Mouse (Mus musculus) embryonic fibroblast, embryonic 13.5 days (primary cell): ENCODE measurements around the gene Mpp1. TPM values are rescaled to one million over a fixed set of nuclear protein-coding genes. Genes with fewer than 3 reads are reported as not detected.
"Not testable (repeated sequence)": the region's sequence is repeated elsewhere in the genome, so short reads cannot be mapped to it uniquely, and the experiment has no call there.

Experiments used
- H3K27ac ChIP-seq: 2 replicates; pipeline ENCODE4 v1.5.1; 2012; ENCODE audit warnings: low read length, control low read depth, inconsistent platforms; ENCODE audit not compliant: insufficient read depth
- H3K4me1 ChIP-seq: 2 replicates; pipeline ENCODE4 v1.6.1; 2011; ENCODE audit warnings: low read length; ENCODE audit not compliant: control insufficient read depth, insufficient read depth
- H3K4me3 ChIP-seq: 2 replicates; pipeline ENCODE4 v1.5.1; 2011; ENCODE audit warnings: mild to moderate bottlenecking, control low read depth, low read length; ENCODE audit not compliant: insufficient read depth
- CTCF ChIP-seq: IDR thresholded peaks from 2 replicates; pipeline ENCODE4 v1.5.1; 2011; ENCODE audit warnings: mild to moderate bottlenecking, control low read depth, low read length, moderate library complexity, borderline replicate concordance; ENCODE audit not compliant: insufficient read depth
- POLR2A ChIP-seq: IDR thresholded peaks from 2 replicates; pipeline ENCODE4 v1.6.1; 2011; ENCODE audit warnings: low read depth, mild to moderate bottlenecking, control low read depth, low read length, moderate library complexity
- polyA plus RNA-seq: library from polyadenylated mRNA; stranded (reverse); fragments of >200 nt; gene quantifications from 2 replicates; pipeline ENCODE4 v1.2.4, GENCODE M21; 2011; ENCODE audit warnings: low read depth; ENCODE audit not compliant: missing spikeins, insufficient read length

Mpp1 gene
- 90.8 and 109 TPM in 2 replicates for polyA plus RNA-seq

DNA sequence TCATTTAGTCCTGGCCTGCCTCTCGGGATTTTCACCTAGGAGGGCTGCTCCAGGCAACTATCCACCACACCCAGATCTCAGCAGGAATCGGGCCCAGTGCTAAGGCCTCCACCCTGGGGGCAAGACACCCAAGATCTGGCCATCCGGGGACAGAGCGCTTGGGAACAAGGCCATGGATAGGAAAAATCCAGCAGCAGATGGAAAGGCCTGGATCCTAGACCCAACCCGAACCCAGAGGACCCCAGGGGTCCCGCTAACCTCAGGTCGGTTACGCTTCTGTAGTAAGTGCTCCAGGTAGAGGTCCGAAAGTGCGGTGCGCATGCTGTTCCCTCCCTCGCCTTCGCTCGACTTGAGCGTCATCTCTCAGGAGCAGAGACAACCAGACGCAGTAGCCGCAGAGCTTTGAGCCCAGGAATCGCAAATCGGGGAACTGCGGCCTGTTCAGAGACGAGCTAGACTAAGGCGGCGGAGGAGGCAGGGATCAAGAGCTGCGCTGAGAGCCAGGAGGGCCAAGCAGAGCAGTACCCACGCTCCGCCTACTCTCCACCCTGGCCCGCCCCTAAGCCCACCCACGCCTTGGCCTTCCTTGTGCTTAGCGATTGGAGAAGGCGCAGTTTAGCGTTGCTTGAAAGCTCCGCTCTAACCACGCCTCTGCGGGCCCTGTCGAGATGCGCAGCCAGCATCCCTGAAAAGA, at the start of gene Mpp1:
TSS of gene Mpp1 (minus strand) at position 550 of the 694 bp plus-strand sequence.
- H3K27ac ChIP-seq, result peak within 1 kb of the TSS; percentile 71
- H3K4me3 ChIP-seq, result peak within 1 kb of the TSS; percentile 90
- no peak for TF ChIP-seq CTCF
- TF ChIP-seq POLR2A, result peak; percentile 93
- no peaks in the 10 kb centered on the region; the same call in 1 of the 2 replicates for H3K4me1 ChIP-seq

DNA sequence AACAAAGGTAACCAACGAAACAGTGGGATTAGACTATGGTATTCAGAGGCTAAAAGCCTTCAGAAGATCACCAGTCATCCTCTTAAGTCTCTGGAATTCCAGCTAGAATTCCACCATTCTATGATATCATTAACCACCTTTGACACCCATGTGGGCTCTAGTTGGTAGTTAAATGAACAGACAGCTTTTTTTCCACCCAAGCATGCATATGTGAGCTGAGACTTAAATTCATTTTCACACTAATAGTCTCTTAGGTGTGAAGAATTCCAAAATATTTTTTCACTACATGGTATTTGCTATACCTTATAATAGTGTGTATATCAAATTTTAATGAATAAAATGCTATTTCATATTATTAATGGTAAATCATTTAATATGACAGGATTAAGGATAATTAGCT, 32.9 kb upstream of the Mpp1 start, which contains the start of gene Smim9:
TSS of gene Smim9 (minus strand) at position 101 of the 400 bp plus-strand sequence.
- no peak within 1 kb of the TSS for H3K4me3 ChIP-seq
- TF ChIP-seq POLR2A (no peak), CTCF (no peak)
- no peaks in the 10 kb centered on the region for H3K4me1 ChIP-seq
- no peak within 1 kb of the TSS for H3K27ac ChIP-seq

DNA sequence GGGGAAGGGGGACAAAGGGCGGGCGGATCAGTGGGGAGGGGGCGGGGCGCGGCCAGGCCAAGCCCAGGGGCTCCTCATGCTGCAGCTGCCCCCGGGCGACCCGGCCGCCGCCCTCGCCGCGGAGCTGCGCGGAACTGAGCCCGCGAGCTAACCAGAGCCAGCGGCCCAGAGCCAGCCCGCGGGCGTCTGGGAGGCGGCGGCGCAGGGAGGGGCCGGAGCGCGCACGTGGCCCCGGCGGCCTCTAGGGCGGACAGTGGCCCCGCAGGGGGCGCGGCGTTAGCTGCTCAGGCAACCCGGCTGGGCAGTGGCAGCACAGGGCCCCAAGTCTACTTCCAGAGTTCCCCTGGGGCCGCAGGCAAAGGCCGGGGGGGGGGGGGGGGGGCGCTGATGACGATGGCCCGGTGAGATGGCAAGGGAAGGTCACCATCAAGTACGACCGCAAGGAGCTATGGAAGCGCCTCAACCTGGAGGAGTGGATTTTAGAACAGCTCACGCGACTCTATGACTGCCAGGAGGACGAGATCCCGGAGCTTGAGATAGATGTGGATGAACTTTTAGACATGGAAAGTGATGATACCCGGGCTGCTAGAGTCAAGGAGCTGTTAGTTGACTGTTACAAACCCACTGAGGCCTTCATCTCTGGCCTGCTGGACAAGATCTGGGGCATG, 24.9 kb upstream of the Mpp1 start:
- no peak overlapping the region for H3K27ac ChIP-seq

DNA sequence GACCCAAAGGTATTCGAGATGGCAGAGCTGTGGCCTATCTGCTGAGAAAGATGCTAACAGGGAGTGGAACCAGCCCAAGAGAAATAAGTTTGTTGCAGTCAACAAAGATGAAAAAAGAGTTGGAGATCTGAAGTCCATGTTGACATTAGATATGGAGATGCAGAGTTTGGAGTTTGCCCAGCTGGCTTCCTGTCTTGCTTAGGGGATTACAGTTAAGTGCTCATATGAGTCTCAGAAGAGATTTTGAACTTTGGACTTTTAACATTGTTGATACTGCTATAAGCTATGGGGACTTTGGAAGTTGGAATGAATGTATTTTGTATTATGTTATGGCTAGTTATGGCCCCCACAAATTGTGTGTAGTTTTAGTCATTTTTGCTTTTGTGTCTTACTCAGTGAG, 21.4 kb upstream of the Mpp1 start:
- Histone ChIP-seq H3K4me1 (no peaks in the 10 kb centered on the region), H3K27ac (no peak overlapping the region), H3K4me3 (no peak overlapping the region)
- TF ChIP-seq CTCF (no peak), POLR2A (no peak)

More for the DNA sequence above, 24.9 kb upstream of the Mpp1 start:
- H3K4me1 ChIP-seq, result no peaks in the 10 kb centered on the region
- TF ChIP-seq POLR2A, result no peak
- no peak for TF ChIP-seq CTCF
- H3K4me3 ChIP-seq, result no peak overlapping the region

DNA sequence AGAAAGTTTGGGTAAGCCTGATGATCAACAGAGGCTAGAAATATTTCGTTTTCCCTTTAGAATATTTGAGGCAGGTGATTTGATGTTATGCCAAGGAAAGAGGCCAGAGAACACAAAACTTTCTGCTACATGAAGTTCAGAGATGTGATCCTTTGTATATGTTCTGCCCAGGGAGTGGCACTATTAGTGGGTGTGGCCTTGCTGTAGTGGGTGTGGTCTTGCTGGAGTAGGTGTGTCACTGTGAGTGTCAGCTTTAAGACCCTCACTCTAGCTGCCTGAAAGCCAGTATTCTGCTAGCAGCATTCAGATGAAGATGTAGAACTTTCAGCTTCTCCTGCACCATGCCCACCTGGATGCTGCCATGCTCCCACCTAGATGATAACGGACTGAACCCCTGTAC, 19.5 kb upstream of the Mpp1 start:
- H3K4me1 ChIP-seq, result no peaks in the 10 kb centered on the region
- TF ChIP-seq CTCF, result no peak
- TF ChIP-seq POLR2A, result no peak
- H3K27ac ChIP-seq, result no peak overlapping the region

DNA sequence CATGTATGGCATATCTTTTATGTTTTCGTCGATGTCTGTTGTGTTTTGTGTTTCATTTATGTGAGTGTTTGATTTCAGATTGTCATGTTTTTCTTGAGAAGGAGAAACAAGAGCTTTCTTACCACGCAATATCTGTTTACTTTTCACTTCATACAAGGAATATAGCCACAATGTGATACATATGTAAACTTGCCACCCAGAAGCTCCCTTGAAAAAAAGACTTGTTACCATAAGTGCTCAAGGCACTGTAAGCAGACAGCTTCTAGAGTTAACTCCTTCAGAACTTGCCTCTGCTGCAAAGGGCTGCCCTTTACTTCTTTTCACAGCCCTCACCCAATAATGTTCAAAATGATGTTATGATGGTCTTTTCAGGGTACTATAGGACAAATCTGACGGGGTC, 17.6 kb upstream of the Mpp1 start:
- no peak for TF ChIP-seq POLR2A
- TF ChIP-seq CTCF, result no peak
- Histone ChIP-seq H3K27ac (no peak overlapping the region), H3K4me3 (no peak overlapping the region), H3K4me1 (no peaks in the 10 kb centered on the region)

More for the DNA sequence above, 19.5 kb upstream of the Mpp1 start:
- H3K4me3 ChIP-seq, result no peak overlapping the region

DNA sequence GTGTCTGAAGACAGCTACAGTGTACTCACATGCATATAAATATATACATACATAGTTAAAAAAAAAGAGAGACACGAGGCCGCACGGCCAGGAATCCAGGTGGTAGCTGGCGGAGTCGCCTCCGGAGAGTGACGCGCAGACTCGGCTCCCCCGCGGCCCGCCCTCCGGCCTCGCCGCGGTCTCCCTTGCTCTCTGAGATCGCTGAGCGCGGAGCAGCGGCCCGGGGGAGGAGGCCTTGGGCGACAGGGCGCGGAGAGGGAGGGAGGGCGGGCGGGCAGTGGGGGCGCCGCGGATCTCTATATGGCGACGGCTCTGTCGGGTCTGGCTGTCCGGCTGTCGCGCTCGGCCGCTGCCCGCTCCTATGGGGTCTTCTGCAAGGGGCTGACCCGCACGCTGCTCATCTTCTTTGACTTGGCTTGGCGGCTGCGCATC, 12.3 kb upstream of the Mpp1 start:
- H3K4me3 ChIP-seq, H3K4me1 ChIP-seq, H3K27ac ChIP-seq: not testable (repeated sequence)

DNA sequence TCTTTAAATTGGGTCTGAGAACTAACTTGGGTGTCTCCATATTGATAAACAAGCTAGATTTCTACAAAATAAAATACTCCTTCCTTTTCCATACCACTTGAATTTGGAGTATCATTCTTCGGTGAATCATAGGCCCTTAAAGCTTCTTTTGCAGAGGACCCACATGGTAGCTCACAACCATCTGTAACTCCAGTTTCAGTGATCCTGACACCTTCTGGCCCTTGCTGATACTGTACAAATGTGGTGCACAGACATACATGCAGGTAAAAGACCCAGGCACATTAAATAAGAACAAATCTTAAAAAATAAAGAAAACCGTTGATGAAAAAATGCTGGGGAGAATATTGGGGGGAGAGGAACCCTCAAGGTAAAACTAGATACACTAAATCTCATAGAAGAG, 7.4 kb upstream of the Mpp1 start:
- H3K27ac ChIP-seq, result peak overlapping the region; percentile 90
- no peak overlapping the region for H3K4me3 ChIP-seq
- TF ChIP-seq CTCF (no peak), POLR2A (no peak)
- H3K4me1 ChIP-seq, result no peaks in the 10 kb centered on the region; the same call in 1 of the 2 replicates

DNA sequence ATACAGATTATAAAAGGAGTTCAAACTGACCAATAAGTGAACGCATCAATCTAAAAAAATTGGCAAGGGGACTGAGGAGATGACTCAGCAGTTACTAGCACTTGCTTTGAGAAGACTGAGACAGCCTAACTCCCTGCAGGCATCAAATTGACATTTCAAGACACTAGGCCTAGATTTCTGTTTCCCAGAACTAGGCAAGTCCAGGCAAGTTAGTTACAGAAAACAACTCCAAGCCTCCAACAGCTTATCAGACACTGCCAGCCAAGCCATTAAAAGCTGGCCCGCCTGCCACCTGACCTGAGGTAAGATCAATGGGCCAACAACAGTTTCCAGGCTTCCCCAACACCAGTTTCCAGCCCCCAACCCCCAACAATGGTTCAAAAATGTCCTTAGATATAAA, 6.9 kb upstream of the Mpp1 start:
- TF ChIP-seq POLR2A (no peak), CTCF (no peak)
- H3K4me1 ChIP-seq, result no peaks in the 10 kb centered on the region; the same call in 1 of the 2 replicates
- H3K4me3 ChIP-seq, result no peak overlapping the region
- H3K27ac ChIP-seq, result peak overlapping the region; percentile 90

DNA sequence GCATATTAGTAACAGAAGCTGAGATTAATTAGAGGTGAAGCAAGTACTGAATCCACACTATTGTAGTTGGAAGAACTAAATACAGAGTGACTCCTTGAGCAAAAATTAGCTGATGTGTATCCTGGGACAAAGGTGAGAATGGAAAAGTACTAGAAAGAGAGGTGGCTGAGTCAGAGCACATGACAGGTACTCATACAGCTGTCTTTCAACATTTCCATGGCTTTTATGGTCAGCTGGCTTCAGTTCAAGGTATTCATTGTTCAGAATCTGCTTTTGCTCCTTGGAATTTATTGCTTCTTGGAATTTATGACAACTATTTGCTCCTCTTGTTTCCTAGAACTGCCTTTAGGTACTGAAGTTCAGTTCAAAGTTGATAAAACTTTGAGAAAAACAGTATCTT, 6.1 kb upstream of the Mpp1 start:
- Histone ChIP-seq H3K4me1 (no peaks in the 10 kb centered on the region; the same call in 1 of the 2 replicates), H3K4me3 (no peak overlapping the region), H3K27ac (peak overlapping the region; percentile 73)
- TF ChIP-seq POLR2A (no peak), CTCF (no peak)
